Mouse (Mus musculus) c-Kit-positive CD71-positive TER-119-positive erythroid progenitor cells, embryonic 14.5 days (primary cell): ENCODE data around the gene Fam205a3.
"Not testable (repeated sequence)": the region's sequence is repeated elsewhere in the genome, so short reads cannot be mapped to it uniquely, and the experiment has no call there.

Experiments used
- DNase-seq: peaks from one replicate; pipeline ENCODE4 v3.0.0-alpha.2; 2013; ENCODE audit warnings: low spot score

Gene Fam205a3

DNA sequence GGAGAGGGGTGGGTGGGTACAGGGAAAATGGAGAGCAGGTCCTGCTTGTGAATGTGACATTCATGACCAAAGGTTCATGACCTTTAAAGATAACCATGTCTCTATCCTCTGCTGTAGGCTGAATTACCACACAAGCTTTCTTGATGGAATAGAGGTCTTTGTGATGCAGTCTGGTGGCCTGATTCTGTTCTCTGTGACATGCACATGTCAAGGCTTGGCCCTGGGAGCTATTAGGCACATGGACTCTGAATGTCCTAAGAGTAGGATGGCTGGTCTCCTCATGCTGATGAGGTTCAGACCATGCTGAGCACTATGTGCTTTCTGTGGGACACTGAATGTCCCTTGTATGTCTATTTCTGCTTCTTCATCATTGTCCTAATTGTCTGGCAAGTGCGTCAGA is at the start of gene Fam205a3:
Gene Fam205a3 (plus strand): TSS at position 301 of the 400 bp plus-strand sequence.
- DNase-seq = not testable (repeated sequence)

DNA sequence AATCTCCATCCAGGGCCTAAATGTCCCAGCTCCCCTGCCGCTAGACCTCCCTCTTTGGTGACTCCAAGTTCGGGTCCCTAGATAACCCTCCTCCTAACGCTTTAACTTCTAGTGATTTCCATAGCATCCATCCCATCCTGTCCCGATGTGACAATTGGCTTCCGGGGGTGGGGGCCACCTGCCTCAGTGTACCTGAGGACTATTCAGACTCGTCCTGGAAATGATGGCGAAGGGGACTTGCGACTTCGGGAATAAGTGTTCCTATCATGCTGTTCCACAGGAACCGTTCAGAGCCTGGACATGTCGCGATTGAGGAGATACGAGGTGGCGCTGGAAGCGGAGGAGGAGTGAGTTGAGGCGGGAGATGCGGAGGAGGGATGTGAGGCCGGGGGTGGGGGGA is 24.2 kb upstream of the Fam205a3 start, which contains the start of gene Gm21953:
Gene Gm21953 (plus strand): TSS at position 301 of the 400 bp plus-strand sequence.
- DNase-seq = not testable (repeated sequence)
